Mouse (Mus musculus) ZHBTc4 (cell line): ENCODE data around the gene Igsf9.

Source experiments
- DNase-seq: peaks from one replicate; pipeline ENCODE4 v3.0.0-alpha.2; 2011; ENCODE audit warnings: low read depth, low spot score

Gene Igsf9

GRCm38 (mm10) chr1:172496030-172496429 lies 14.4 kb downstream of the Igsf9 start:
- peak; percentile 58 for DNase-seq

GRCm38 (mm10) chr1:172497428-172497827 lies 15.8 kb downstream of the Igsf9 start:
- DNase-seq, result no peak

- DNase-seq, result peak; percentile 90
Measured at GRCm38 (mm10) chr1:172499765-172500441, 18.3 kb downstream of the Igsf9 start, which contains the start of gene Tagln2. Tagln2 (plus strand) TSS chr1:172500047.

- DNase-seq, result no peak
Measured at GRCm38 (mm10) chr1:172500451-172501370, 19.1 kb downstream of the Igsf9 start.

GRCm38 (mm10) chr1:172501371-172502144 lies 20.0 kb downstream of the Igsf9 start:
- peak; percentile 51 for DNase-seq

GRCm38 (mm10) chr1:172502145-172503110 lies 20.8 kb downstream of the Igsf9 start:
- peak; percentile 64 for DNase-seq

- no peak for DNase-seq
Measured at GRCm38 (mm10) chr1:172503111-172503997, 21.8 kb downstream of the Igsf9 start.

GRCm38 (mm10) chr1:172504756-172505155 lies 23.2 kb downstream of the Igsf9 start:
- DNase-seq, result no peak

- no peak for DNase-seq
Measured at GRCm38 (mm10) chr1:172507001-172507400, 25.4 kb downstream of the Igsf9 start.

- no peak for DNase-seq
Measured at GRCm38 (mm10) chr1:172507701-172508100, 26.1 kb downstream of the Igsf9 start.

GRCm38 (mm10) chr1:172508172-172508571 lies 26.6 kb downstream of the Igsf9 start:
- DNase-seq, result no peak

- no peak for DNase-seq
Measured at GRCm38 (mm10) chr1:172509235-172509634, 27.6 kb downstream of the Igsf9 start.

GRCm38 (mm10) chr1:172509983-172510382 lies 28.4 kb downstream of the Igsf9 start:
- no peak for DNase-seq

GRCm38 (mm10) chr1:172510421-172510972 lies 28.9 kb downstream of the Igsf9 start:
- peak; percentile 78 for DNase-seq

GRCm38 (mm10) chr1:172512962-172513361 lies 31.4 kb downstream of the Igsf9 start:
- DNase-seq, result peak; percentile 65

GRCm38 (mm10) chr1:172513525-172514212 lies 32.1 kb downstream of the Igsf9 start:
- no peak for DNase-seq

GRCm38 (mm10) chr1:172514213-172514529 lies 32.6 kb downstream of the Igsf9 start:
- DNase-seq, result no peak

GRCm38 (mm10) chr1:172514551-172515268 lies 33.1 kb downstream of the Igsf9 start:
- no peak for DNase-seq
